Comparison of ENCODE assay signal across 8 mouse cellular contexts in genomic region chr1:161195541-161196351, GRCm38 (mm10). TPM values are rescaled to one million over a fixed set of nuclear protein-coding genes. Genes with fewer than 3 reads are reported as not detected.
DNase-seq lines count a peak whose midpoint lies in the region; ATAC-seq lines count a peak whose summit lies in the region.

No protein-coding gene starts in this region.

- no peaks in the 10 kb centered on the region for H3K27me3 ChIP-seq in embryonic facial prominence, embryonic 11.5 days (ENCODE audit: control insufficient read depth, insufficient read depth, low read length)
- H3K27me3 ChIP-seq in intestine, embryonic 16.5 days (replicated peaks; ENCODE audit: control insufficient read depth, insufficient read depth, low read length): no peaks in the 10 kb centered on the region

- H3K27ac ChIP-seq in embryonic facial prominence, embryonic 11.5 days (replicated peaks; ENCODE audit: low read depth, low read length): 0 out of 2 replicates have a peak overlapping the region, but pooled peaks have one; percentile 36
- H3K27ac ChIP-seq in intestine, embryonic 16.5 days (ENCODE audit: low read length): peak overlapping the region; percentile 28; the same call in 1 of the 2 replicates

- H3K9ac ChIP-seq in embryonic facial prominence, embryonic 11.5 days (replicated peaks; ENCODE audit: low read length): peak overlapping the region; percentile 46; the same call in 1 of the 2 replicates
- H3K9ac ChIP-seq in intestine, embryonic 16.5 days (ENCODE audit: low read depth, low read length): peak overlapping the region; percentile 56

- intact Hi-C loops in left cerebral cortex, postnatal 25 days (cut with DNase I): loop anchor here (5.0 to 10.0 kb wide), 3 partner anchors 92 to 451 kb away; no protein-coding TSS in a partner anchor

- H3K36me3 ChIP-seq in embryonic facial prominence, embryonic 11.5 days (replicated peaks; ENCODE audit: control insufficient read depth, insufficient read depth, low read depth, low read length): no peaks in the 10 kb centered on the region
- H3K36me3 ChIP-seq in intestine, embryonic 16.5 days (ENCODE audit: control insufficient read depth, insufficient read depth, low read length): no peaks in the 10 kb centered on the region

- DNase-seq in 3T3-L1 (ENCODE audit: low read depth, low spot score): peak; percentile 92
- DNase-seq in adrenal gland, postnatal 25 days: peak; percentile 76
- DNase-seq in embryonic facial prominence, embryonic 11.5 days (ENCODE audit: low spot score): peak; percentile 94
- DNase-seq in gonadal fat pad, adult 2 months (ENCODE audit: low read depth): peak; percentile 44
- peak; percentile 79 to 89 for DNase-seq in left cerebral cortex, postnatal 25 days (ENCODE audit: low spot score in 2 of 2)
- DNase-seq in mesoderm, embryonic 11.5 days (ENCODE audit: low read depth, low spot score): peak; percentile 86
- DNase-seq in right cerebral cortex, postnatal 36 days (ENCODE audit: low spot score in 2 of 2): peak; percentile 52

- peak overlapping the region; percentile 46 for H3K4me2 ChIP-seq in embryonic facial prominence, embryonic 11.5 days (ENCODE audit: low read depth, low read length)
- peak overlapping the region; percentile 57 for H3K4me2 ChIP-seq in intestine, embryonic 16.5 days (ENCODE audit: low read depth, low read length)

- under 1% methylated on average over 16 of the region's 16 CpGs for WGBS in embryonic facial prominence, embryonic 11.5 days
- under 1% methylated on average over 16 of the region's 16 CpGs for WGBS in intestine, embryonic 16.5 days

- peak overlapping the region; percentile 33 for H3K4me3 ChIP-seq in embryonic facial prominence, embryonic 11.5 days (ENCODE audit: low read depth, low read length)
- H3K4me3 ChIP-seq in intestine, embryonic 16.5 days (ENCODE audit: low read length): peak overlapping the region; percentile 48

- ATAC-seq in embryonic facial prominence, embryonic 11.5 days (replicated peaks; ENCODE audit: insufficient number of reproducible peaks, low FRiP score, low TSS enrichment, low read depth): peak; percentile 98
- ATAC-seq in intestine, embryonic 16.5 days: peak; percentile 99

- H3K4me1 ChIP-seq in embryonic facial prominence, embryonic 11.5 days (ENCODE audit: control insufficient read depth, insufficient read depth, low read length): no peaks in the 10 kb centered on the region
- H3K4me1 ChIP-seq in intestine, embryonic 16.5 days (ENCODE audit: control insufficient read depth, insufficient read depth, low read length): no peaks in the 10 kb centered on the region

- no peaks in the 10 kb centered on the region for H3K9me3 ChIP-seq in embryonic facial prominence, embryonic 11.5 days (replicated peaks; ENCODE audit: control insufficient read depth, low read length)
- no peaks in the 10 kb centered on the region for H3K9me3 ChIP-seq in intestine, embryonic 16.5 days (ENCODE audit: control insufficient read depth, low read length)

RNA-seq across cellular contexts. Expression of gene Tex50, which starts 36.6 kb away (rescaled TPM):
- total RNA-seq in adrenal gland, postnatal 25 days (2021): not detected in 2 replicates
- not detected in 2 replicates for polyA plus RNA-seq in embryonic facial prominence, embryonic 11.5 days (2014; fragmentation: Nextera tagmentation; extraction: Ambion mirVana)
- 0.34 and 0.38 TPM in 2 replicates for polyA plus RNA-seq in gonadal fat pad, adult 2 months (2012; rRNA removed)
- not detected in 2 replicates for polyA plus RNA-seq in intestine, embryonic 16.5 days (2015; fragmentation: Nextera tagmentation; extraction: Ambion mirVana)
- not detected for total RNA-seq in left cerebral cortex, postnatal 25 days (2021)

RNA-seq across cellular contexts. Expression of gene Ankrd45, which starts 53.3 kb away (rescaled TPM):
- total RNA-seq in adrenal gland, postnatal 25 days (2021): 4.9 and 5.2 TPM in 2 replicates
- 5.0 and 6.2 TPM in 2 replicates for polyA plus RNA-seq in embryonic facial prominence, embryonic 11.5 days (2014; fragmentation: Nextera tagmentation; extraction: Ambion mirVana)
- polyA plus RNA-seq in gonadal fat pad, adult 2 months (2012; rRNA removed): 0.19 and 0.48 TPM in 2 replicates
- polyA plus RNA-seq in intestine, embryonic 16.5 days (2015; fragmentation: Nextera tagmentation; extraction: Ambion mirVana): 0.70 and 0.81 TPM in 2 replicates
- total RNA-seq in left cerebral cortex, postnatal 25 days (2021): 10 to 100 TPM; 51.6 to 57.1 TPM

RNA-seq across cellular contexts. Expression of gene Prdx6, which starts 55.3 kb away (rescaled TPM):
- total RNA-seq in adrenal gland, postnatal 25 days (2021): 485 and 567 TPM in 2 replicates
- 642 and 648 TPM in 2 replicates for polyA plus RNA-seq in embryonic facial prominence, embryonic 11.5 days (2014; fragmentation: Nextera tagmentation; extraction: Ambion mirVana)
- polyA plus RNA-seq in gonadal fat pad, adult 2 months (2012; rRNA removed): 283 and 403 TPM in 2 replicates
- polyA plus RNA-seq in intestine, embryonic 16.5 days (2015; fragmentation: Nextera tagmentation; extraction: Ambion mirVana): 488 and 543 TPM in 2 replicates
- total RNA-seq in left cerebral cortex, postnatal 25 days (2021): 100 to 1,000 TPM; 321 to 335 TPM

Comparison
In these comparisons a context has a peak if more than half of its experiments do, and no peak if none do; other contexts are left out.
1. Peak in every context shown above with its lines: DNase-seq, ATAC-seq, H3K4me3 ChIP-seq and H3K27ac ChIP-seq.
2. DNase-seq: peak in every context shown above with its lines; median percentile 94 in embryonic facial prominence, embryonic 11.5 days; 92 in 3T3-L1; 86 in mesoderm, embryonic 11.5 days; 84 in left cerebral cortex, postnatal 25 days; 76 in adrenal gland, postnatal 25 days; 52 in right cerebral cortex, postnatal 36 days; 44 in gonadal fat pad, adult 2 months.